Mouse (Mus musculus): Measurements from ENCODE around the gene Ica1l.

Ica1l gene

DNA sequence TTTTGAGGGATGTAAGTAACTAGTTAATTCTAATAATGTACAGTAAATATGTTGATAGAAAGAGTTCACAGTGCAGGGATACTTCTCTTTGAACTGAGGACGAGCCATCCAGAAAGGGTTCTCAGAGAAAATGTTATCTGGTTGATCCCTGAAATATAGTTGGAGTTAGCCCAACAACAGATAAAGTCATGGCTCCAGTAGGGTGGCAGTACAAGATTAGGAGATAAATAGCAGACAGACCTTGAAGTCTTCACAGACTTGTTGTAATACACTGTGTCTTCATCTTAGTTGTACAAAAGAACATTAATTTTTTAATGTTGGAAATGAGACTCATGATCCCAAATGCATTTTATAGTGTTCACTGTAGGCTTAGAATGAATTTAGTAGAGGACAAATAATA, 83.0 kb downstream of the Ica1l start:
- DNase-seq, result no peak

DNA sequence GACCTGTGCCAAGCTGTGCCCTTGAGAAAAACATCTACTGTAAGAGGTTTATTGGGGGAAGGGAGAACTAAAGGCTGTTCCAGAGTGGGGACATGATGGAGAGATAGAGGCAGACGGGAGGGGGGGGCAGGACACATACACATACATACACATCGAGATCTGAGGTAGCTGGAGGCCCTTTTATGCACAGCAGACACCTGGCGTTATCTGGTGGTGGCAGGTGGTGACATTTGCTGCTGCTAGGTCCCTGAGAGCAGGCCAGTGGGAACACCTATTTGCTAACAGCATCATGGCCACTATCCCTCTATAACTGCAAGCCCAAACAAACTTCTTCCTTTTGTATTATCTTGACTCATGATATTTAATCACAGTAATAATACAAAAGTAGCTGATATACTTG, 85.8 kb downstream of the Ica1l start:
- no peak for DNase-seq

GRCm38 (mm10) chr1:59947509-59947908, 95.5 kb downstream of the Ica1l start:
- DNase-seq, result no peak

DNA sequence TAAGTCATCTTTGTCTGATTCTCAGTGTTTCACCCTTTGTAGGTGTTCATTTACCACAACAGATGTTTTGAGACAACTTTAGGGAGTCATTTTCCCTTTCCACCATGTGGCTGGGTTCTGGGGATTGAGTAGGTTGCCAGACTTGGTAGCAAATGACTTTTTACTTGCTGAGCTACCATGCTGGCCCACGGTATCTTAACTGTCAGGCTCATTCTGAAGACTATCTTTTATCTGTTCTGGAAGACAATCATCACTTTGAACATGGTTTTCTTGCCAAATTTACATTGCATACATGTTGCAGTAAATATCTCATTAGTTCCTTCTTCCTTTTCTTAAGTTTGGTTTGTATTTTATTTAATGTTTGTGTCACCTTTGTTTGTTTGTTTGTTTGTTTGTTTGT, 97.0 kb downstream of the Ica1l start:
- DNase-seq, result no peak

DNA sequence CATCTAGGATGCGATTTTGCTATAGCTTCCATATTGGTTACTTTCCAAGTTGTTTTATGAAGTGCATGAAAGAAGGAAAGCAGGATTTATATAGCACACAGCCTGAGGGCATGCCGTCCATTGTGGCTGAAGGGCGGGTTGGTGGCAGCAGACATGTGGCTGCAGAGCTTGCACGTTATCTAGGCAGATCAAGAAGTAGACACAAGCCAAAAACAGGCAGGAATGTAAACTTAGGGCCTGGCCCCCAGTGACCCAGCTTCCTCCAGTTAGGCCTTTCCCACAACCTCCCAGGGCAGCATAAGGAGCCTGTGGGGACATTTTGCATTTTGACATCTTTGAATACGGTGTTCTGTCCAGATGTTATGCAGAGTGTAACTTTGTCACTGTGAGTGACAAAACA, 99.2 kb downstream of the Ica1l start:
- no peak for DNase-seq

DNA sequence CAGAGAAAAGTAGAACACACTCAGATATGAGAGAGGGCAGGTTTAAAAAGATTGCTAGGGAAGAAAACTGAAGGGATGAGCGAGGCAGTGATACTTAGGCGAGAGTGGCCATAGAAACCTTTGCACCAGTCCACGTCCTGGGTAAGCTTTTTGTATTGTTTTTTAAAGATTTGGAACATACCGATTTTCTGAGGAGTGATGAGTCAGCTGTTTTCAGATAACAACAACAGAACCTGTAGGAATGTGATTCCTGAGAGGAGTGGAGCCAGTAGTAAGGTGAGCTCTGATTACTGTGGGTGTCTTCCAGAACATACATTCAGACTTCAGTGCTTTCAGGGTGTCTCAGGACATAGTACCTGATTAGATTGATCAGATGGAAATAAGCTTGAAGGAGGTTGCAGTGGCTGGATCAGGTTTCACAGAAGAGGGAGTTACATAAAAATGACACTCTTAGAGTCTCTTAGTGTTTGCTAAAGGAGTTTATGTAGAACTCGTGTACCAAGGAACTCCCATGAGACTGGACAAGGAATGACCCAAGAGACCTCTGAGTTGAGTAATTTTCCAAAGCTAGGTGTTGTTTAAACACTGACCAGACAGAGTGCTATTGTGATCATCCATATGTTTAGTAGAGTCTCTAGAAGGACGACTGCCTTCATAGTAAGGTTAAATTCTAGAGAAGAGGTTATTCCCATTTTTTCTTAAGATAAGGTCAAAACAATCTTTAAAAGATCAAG, 100.8 kb downstream of the Ica1l start:
- DNase-seq, result no peak

DNA sequence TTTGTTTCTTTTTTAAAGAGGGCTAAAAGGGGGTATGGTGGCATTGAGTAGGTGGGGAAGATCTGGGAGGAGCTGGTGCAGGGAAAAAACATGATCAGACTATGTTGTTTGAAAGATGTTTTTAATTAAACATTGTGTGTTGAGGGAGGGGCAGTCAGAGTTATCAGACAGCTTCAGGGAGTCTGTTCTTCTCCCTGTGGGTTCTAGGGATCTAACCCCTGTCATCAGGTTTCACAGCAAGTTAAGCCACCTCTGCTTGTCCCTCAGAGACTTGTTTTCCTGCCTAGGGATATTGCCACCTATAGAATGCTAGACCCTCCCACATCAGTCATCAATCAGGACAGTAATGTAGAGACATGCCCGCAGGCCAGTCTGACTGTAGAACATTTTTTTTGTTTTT, 101.9 kb downstream of the Ica1l start:
- no peak for DNase-seq

- no peak for DNase-seq
Observed at GRCm38 (mm10) chr1:59932991-59933390, 110.0 kb downstream of the Ica1l start.
